Mouse (Mus musculus): ENCODE measurements around the gene Ttyh1.

DNA sequence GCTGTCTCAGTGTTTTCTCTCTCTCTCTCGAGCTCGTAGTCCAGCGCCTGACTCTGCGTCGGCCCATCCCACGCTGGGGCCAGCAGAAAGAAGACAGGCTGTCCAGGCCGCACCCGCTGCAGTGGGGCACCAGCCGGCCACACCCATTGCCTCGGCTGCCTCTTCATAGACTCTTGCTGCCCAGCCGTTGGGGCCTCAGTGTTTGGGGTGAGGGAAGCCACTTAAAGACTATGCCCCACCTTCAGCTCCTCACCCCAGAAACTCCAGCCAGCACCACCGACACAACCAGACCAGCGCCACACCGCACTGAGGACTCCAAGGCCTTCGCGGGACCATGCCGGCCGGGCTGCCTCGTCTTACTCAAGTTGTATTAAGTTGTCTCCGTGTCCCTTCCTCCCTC, 28.2 kb downstream of the Ttyh1 start:
- TF ChIP-seq CTCF (IDR thresholded peaks at IDR 0.05; ENCODE audit: low read depth) (no peak), EP300 (IDR thresholded peaks at IDR 0.05; ENCODE audit: low read depth) (no peak)

Measured in liver, embryonic 14.5 days (tissue).